In the genomic region with DNA sequence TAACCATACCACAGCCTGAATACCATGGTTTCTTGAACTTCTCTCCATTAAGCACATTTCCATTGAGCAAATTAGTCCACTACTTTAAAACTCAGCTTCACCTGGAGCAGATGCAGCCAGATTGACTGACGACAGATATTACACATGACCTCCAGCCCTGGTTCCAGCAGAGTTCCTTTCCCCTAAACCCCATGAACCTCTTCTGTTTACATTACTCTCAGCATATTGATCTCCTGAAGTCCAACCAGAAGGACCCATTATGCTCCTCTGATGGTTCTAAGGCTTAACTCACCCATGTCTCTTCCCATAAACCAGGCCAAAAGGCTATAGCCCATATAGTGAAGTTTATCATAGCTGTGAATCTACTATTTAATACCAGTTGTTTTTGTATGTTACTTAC, we compare ENCODE assay signal across 25 mouse cellular contexts.
DNase-seq lines count a peak whose midpoint lies in the region; ATAC-seq and TF ChIP-seq lines count a peak whose summit lies in the region.
"Had no signal": no experiment of that assay in that cellular context is flagged by ENCODE, and none has a peak within 500 bp of the region (broad histone marks: within the 10 kb centered on the region; RNA-seq: fewer than 3 reads in every experiment).

No protein-coding gene starts in this region.

- no peak for DNase-seq in liver, embryonic 11.5 days (ENCODE audit: low spot score)
- no peak for DNase-seq in liver, embryonic 13.5 days
- DNase-seq in left cerebral cortex, adult 11 months (ENCODE audit: low spot score), result no peak
- DNase-seq in thymus, postnatal 25 days, result no peak
- DNase-seq in kidney, adult 2 months, result no peak
- DNase-seq: adrenal gland, adult 2 months; adrenal gland, postnatal 14 days; cerebellum, adult 11 months; cerebellum, adult 2 months; cerebellum, adult 9-11 months; cerebellum, postnatal 25 days; gastrocnemius, postnatal 36 days; heart, adult 2 months; heart, postnatal 14 days; heart, postnatal 4 days had no signal

- H3K27me3 ChIP-seq in liver, embryonic 11.5 days (replicated peaks; ENCODE audit: control insufficient read depth, insufficient read depth, low read length), result no peaks in the 10 kb centered on the region
- H3K27me3 ChIP-seq in liver, embryonic 13.5 days, result no peaks in the 10 kb centered on the region
- no peaks in the 10 kb centered on the region for H3K27me3 ChIP-seq in liver, embryonic 16.5 days (ENCODE audit: control insufficient read depth, insufficient read depth, low read depth, low read length)
- no peaks in the 10 kb centered on the region for H3K27me3 ChIP-seq in kidney, adult 2 months (replicated peaks; ENCODE audit: control insufficient read depth, insufficient read depth, low read length)
- H3K27me3 ChIP-seq: embryonic facial prominence, embryonic 12.5 days; embryonic facial prominence, embryonic 15.5 days; forebrain, embryonic 12.5 days; forebrain, embryonic 15.5 days; heart, embryonic 13.5 days; hindbrain, embryonic 15.5 days had no signal

- peak; percentile 52 for ATAC-seq in liver, embryonic 11.5 days (replicated peaks; ENCODE audit: low FRiP score)
- peak; percentile 48 for ATAC-seq in liver, embryonic 13.5 days (ENCODE audit: low read depth)
- ATAC-seq in liver, embryonic 16.5 days (ENCODE audit: low read depth), result peak; percentile 64
- ATAC-seq: CD4-positive, CD25-positive, alpha-beta regulatory T cell, adult 4 months; forebrain, embryonic 15.5 days had no signal

- H3K4me2 ChIP-seq in liver, embryonic 11.5 days, result no peak overlapping the region
- no peak overlapping the region for H3K4me2 ChIP-seq in liver, embryonic 13.5 days
- H3K4me2 ChIP-seq in liver, embryonic 16.5 days (ENCODE audit: low read depth, low read length), result no peak overlapping the region
- H3K4me2 ChIP-seq: embryonic facial prominence, embryonic 12.5 days; embryonic facial prominence, embryonic 15.5 days; forebrain, embryonic 12.5 days; forebrain, embryonic 15.5 days; heart, embryonic 13.5 days; hindbrain, embryonic 15.5 days had no signal

- no peak overlapping the region for H3K27ac ChIP-seq in liver, embryonic 11.5 days (ENCODE audit: low read depth, low read length)
- H3K27ac ChIP-seq in liver, embryonic 13.5 days, result no peak overlapping the region
- no peak overlapping the region for H3K27ac ChIP-seq in liver, embryonic 16.5 days (ENCODE audit: low read length)
- H3K27ac ChIP-seq in kidney, adult 2 months (ENCODE audit: insufficient read depth, low read depth, low read length), result no peak overlapping the region
- H3K27ac ChIP-seq: embryonic facial prominence, embryonic 12.5 days; embryonic facial prominence, embryonic 15.5 days; forebrain, embryonic 12.5 days; forebrain, embryonic 15.5 days; heart, adult 2 months; heart, embryonic 10.5 days; heart, embryonic 13.5 days; hindbrain, embryonic 15.5 days had no signal

- no peak for TF ChIP-seq CTCF in kidney, adult 2 months (conservative IDR thresholded peaks at IDR 0.05; ENCODE audit: insufficient read depth, insufficient read length, low read depth, low read length)

- no peaks in the 10 kb centered on the region for H3K36me3 ChIP-seq in liver, embryonic 11.5 days (ENCODE audit: control insufficient read depth, insufficient read depth, low read length)
- H3K36me3 ChIP-seq in liver, embryonic 13.5 days, result no peaks in the 10 kb centered on the region
- H3K36me3 ChIP-seq in liver, embryonic 16.5 days (ENCODE audit: control insufficient read depth, insufficient read depth), result no peaks in the 10 kb centered on the region
- H3K36me3 ChIP-seq in kidney, adult 2 months (ENCODE audit: control insufficient read depth, insufficient read depth, low read length), result no peaks in the 10 kb centered on the region
- H3K36me3 ChIP-seq: embryonic facial prominence, embryonic 12.5 days; embryonic facial prominence, embryonic 15.5 days; forebrain, embryonic 12.5 days; forebrain, embryonic 15.5 days; heart, embryonic 10.5 days; heart, embryonic 13.5 days; hindbrain, embryonic 15.5 days had no signal

- no peaks in the 10 kb centered on the region for H3K9me3 ChIP-seq in liver, embryonic 11.5 days (ENCODE audit: control insufficient read depth, low read length)
- no peaks in the 10 kb centered on the region; the same call in 1 of the 2 replicates for H3K9me3 ChIP-seq in liver, embryonic 13.5 days (replicated peaks)
- no peaks in the 10 kb centered on the region for H3K9me3 ChIP-seq in liver, embryonic 16.5 days (replicated peaks; ENCODE audit: control insufficient read depth, low read length)
- H3K9me3 ChIP-seq: embryonic facial prominence, embryonic 12.5 days; embryonic facial prominence, embryonic 15.5 days; forebrain, embryonic 12.5 days; forebrain, embryonic 15.5 days; heart, embryonic 10.5 days; heart, embryonic 13.5 days; hindbrain, embryonic 15.5 days had no signal

- no peak overlapping the region for H3K9ac ChIP-seq in liver, embryonic 11.5 days (ENCODE audit: low read depth, low read length)
- no peak overlapping the region for H3K9ac ChIP-seq in liver, embryonic 13.5 days
- no peak overlapping the region for H3K9ac ChIP-seq in liver, embryonic 16.5 days (ENCODE audit: low read depth, low read length)
- H3K9ac ChIP-seq: embryonic facial prominence, embryonic 12.5 days; embryonic facial prominence, embryonic 15.5 days; forebrain, embryonic 12.5 days; forebrain, embryonic 15.5 days; heart, embryonic 13.5 days; hindbrain, embryonic 15.5 days had no signal

- WGBS in liver, embryonic 11.5 days, result 68% methylated on average over 1 of the region's 1 CpGs
- WGBS in liver, embryonic 13.5 days (ENCODE audit: insufficient replicate concordance), result 63% methylated on average over 1 of the region's 1 CpGs
- 54% methylated on average over 1 of the region's 1 CpGs for WGBS in liver, embryonic 16.5 days (ENCODE audit: insufficient replicate concordance)
- 81% methylated on average over 1 of the region's 1 CpGs for WGBS in kidney, adult 2 months

- no peaks in the 10 kb centered on the region for H3K4me1 ChIP-seq in liver, embryonic 11.5 days (replicated peaks; ENCODE audit: control insufficient read depth, insufficient read depth, low read length)
- no peaks in the 10 kb centered on the region for H3K4me1 ChIP-seq in liver, embryonic 13.5 days (replicated peaks)
- H3K4me1 ChIP-seq in liver, embryonic 16.5 days (ENCODE audit: control insufficient read depth, low read depth, low read length), result no peaks in the 10 kb centered on the region
- H3K4me1 ChIP-seq in kidney, adult 2 months (ENCODE audit: control insufficient read depth, insufficient read depth, low read length), result no peaks in the 10 kb centered on the region
- H3K4me1 ChIP-seq: embryonic facial prominence, embryonic 12.5 days; embryonic facial prominence, embryonic 15.5 days; forebrain, embryonic 12.5 days; forebrain, embryonic 15.5 days; heart, embryonic 10.5 days; heart, embryonic 13.5 days; hindbrain, embryonic 15.5 days had no signal

- TF ChIP-seq POLR2A in kidney, adult 2 months (IDR thresholded peaks at IDR 0.05; ENCODE audit: low read depth, low read length), result no peak

- no peak overlapping the region for H3K4me3 ChIP-seq in liver, embryonic 11.5 days (ENCODE audit: low read depth, low read length)
- no peak overlapping the region for H3K4me3 ChIP-seq in liver, embryonic 13.5 days (replicated peaks)
- no peak overlapping the region for H3K4me3 ChIP-seq in liver, embryonic 16.5 days (ENCODE audit: low read depth, low read length)
- no peak overlapping the region for H3K4me3 ChIP-seq in kidney, adult 2 months (ENCODE audit: insufficient read depth, low read depth, low read length)
- H3K4me3 ChIP-seq: embryonic facial prominence, embryonic 12.5 days; embryonic facial prominence, embryonic 15.5 days; erythroblast, embryonic 14.5 days; forebrain, embryonic 12.5 days; forebrain, embryonic 15.5 days; heart, adult 2 months; heart, embryonic 10.5 days; heart, embryonic 13.5 days; hindbrain, embryonic 15.5 days had no signal
